Mouse (Mus musculus) ES-E14 (cell line): ENCODE results near the gene Dpm2.

ENCODE experiments used
- CHD2 ChIP-seq: IDR thresholded peaks from 2 replicates; pipeline ENCODE4 v1.6.1; 2014; ENCODE audit warnings: mild to moderate bottlenecking, low read depth, low read length, inconsistent platforms
- HCFC1 ChIP-seq: IDR thresholded peaks from 2 replicates; pipeline ENCODE4 v1.6.1; 2012; ENCODE audit warnings: low read length, inconsistent platforms, borderline replicate concordance; ENCODE audit not compliant: insufficient read depth

- TF ChIP-seq HCFC1 (no peak), CHD2 (no peak)
These were observed 27.0 kb downstream of the Dpm2 start for GRCm38 (mm10) chr2:32597699-32598098.
